Mouse (Mus musculus): ENCODE measurements around the gene Cib1. TPM values are rescaled to one million over a fixed set of nuclear protein-coding genes. Genes with fewer than 3 reads are reported as not detected.

Cib1 gene
- polyA plus RNA-seq, 1 experiment from 2014 or later, result 526 TPM

- Histone ChIP-seq H3K4me3 (ENCODE audit: low read depth, low read length) (peak overlapping the region; percentile 71), H3K36me3 (ENCODE audit: control insufficient read depth, insufficient read depth) (peaks cover 36% of the 10 kb centered on the region), H3K9ac (ENCODE audit: low read depth, low read length) (peak overlapping the region; percentile 78), H3K4me2 (replicated peaks; ENCODE audit: low read depth) (peak overlapping the region; percentile 97), H3K4me1 (replicated peaks; ENCODE audit: control insufficient read depth, insufficient read depth, low read length) (peaks cover 4% of the 10 kb centered on the region; the same call in 1 of the 2 replicates), H3K27me3 (replicated peaks; ENCODE audit: control insufficient read depth, insufficient read depth, low read length) (no peaks in the 10 kb centered on the region), H3K9me3 (ENCODE audit: control insufficient read depth) (no peaks in the 10 kb centered on the region), H3K27ac (ENCODE audit: low read depth, low read length) (peak overlapping the region; percentile 84)
- TF ChIP-seq CTCF (IDR thresholded peaks at IDR 0.05; ENCODE audit: low read depth), result no peak
- ATAC-seq, result peak; percentile 48; the same call in 1 of the 2 replicates
- under 1% methylated on average over 23 of the region's 23 CpGs for WGBS
These were observed 37.2 kb upstream of the Cib1 start for GRCm38 (mm10) chr7:80269751-80270255.

GRCm38 (mm10) chr7:80268897-80269750 is 36.5 kb upstream of the Cib1 start, which contains the start of gene Vps33b:
Vps33b (plus strand) TSS chr7:80269649.
- H3K4me2 ChIP-seq (replicated peaks; ENCODE audit: low read depth), result peak within 1 kb of the TSS; percentile 97
- H3K9ac ChIP-seq (ENCODE audit: low read depth, low read length), result peak within 1 kb of the TSS; percentile 78
- H3K4me3 ChIP-seq (ENCODE audit: low read depth, low read length), result peak within 1 kb of the TSS; percentile 71
- H3K9me3 ChIP-seq (ENCODE audit: control insufficient read depth), result no peaks in the 10 kb centered on the region
- WGBS, result 3% methylated on average over 21 of the region's 21 CpGs
- H3K36me3 ChIP-seq (ENCODE audit: control insufficient read depth, insufficient read depth), result peaks cover 35% of the 10 kb centered on the region
- no peak for TF ChIP-seq CTCF (IDR thresholded peaks at IDR 0.05; ENCODE audit: low read depth)
- peaks cover 4% of the 10 kb centered on the region; the same call in 1 of the 2 replicates for H3K4me1 ChIP-seq (replicated peaks; ENCODE audit: control insufficient read depth, insufficient read depth, low read length)
- H3K27me3 ChIP-seq (replicated peaks; ENCODE audit: control insufficient read depth, insufficient read depth, low read length), result no peaks in the 10 kb centered on the region
- H3K27ac ChIP-seq (ENCODE audit: low read depth, low read length), result peak within 1 kb of the TSS; percentile 84
- ATAC-seq, result peak; percentile 94

GRCm38 (mm10) chr7:80267764-80268163 is 35.2 kb upstream of the Cib1 start:
- no peaks in the 10 kb centered on the region for H3K9me3 ChIP-seq (ENCODE audit: control insufficient read depth)
- H3K36me3 ChIP-seq (ENCODE audit: control insufficient read depth, insufficient read depth), result peaks cover 22% of the 10 kb centered on the region; the same call in 1 of the 2 replicates
- H3K27ac ChIP-seq (ENCODE audit: low read depth, low read length), result no peak overlapping the region
- ATAC-seq, result no peak
- no peak overlapping the region for H3K9ac ChIP-seq (ENCODE audit: low read depth, low read length)
- H3K4me3 ChIP-seq (ENCODE audit: low read depth, low read length), result no peak overlapping the region
- 78% methylated on average over 1 of the region's 1 CpGs for WGBS
- H3K27me3 ChIP-seq (replicated peaks; ENCODE audit: control insufficient read depth, insufficient read depth, low read length), result no peaks in the 10 kb centered on the region
- H3K4me2 ChIP-seq (replicated peaks; ENCODE audit: low read depth), result no peak overlapping the region
- no peak for TF ChIP-seq CTCF (IDR thresholded peaks at IDR 0.05; ENCODE audit: low read depth)
- peaks cover 4% of the 10 kb centered on the region; the same call in 1 of the 2 replicates for H3K4me1 ChIP-seq (replicated peaks; ENCODE audit: control insufficient read depth, insufficient read depth, low read length)

GRCm38 (mm10) chr7:80264606-80265005 is 32.0 kb upstream of the Cib1 start:
- Histone ChIP-seq H3K9me3 (ENCODE audit: control insufficient read depth) (no peaks in the 10 kb centered on the region), H3K36me3 (ENCODE audit: control insufficient read depth, insufficient read depth) (peaks cover 20% of the 10 kb centered on the region; the same call in 1 of the 2 replicates), H3K9ac (ENCODE audit: low read depth, low read length) (no peak overlapping the region), H3K4me2 (replicated peaks; ENCODE audit: low read depth) (no peak overlapping the region), H3K4me1 (replicated peaks; ENCODE audit: control insufficient read depth, insufficient read depth, low read length) (peaks cover 6% of the 10 kb centered on the region; the same call in 1 of the 2 replicates), H3K27ac (ENCODE audit: low read depth, low read length) (no peak overlapping the region), H3K4me3 (ENCODE audit: low read depth, low read length) (no peak overlapping the region), H3K27me3 (replicated peaks; ENCODE audit: control insufficient read depth, insufficient read depth, low read length) (no peaks in the 10 kb centered on the region)
- ATAC-seq, result no peak
- 93% methylated on average over 12 of the region's 12 CpGs for WGBS
- no peak for TF ChIP-seq CTCF (IDR thresholded peaks at IDR 0.05; ENCODE audit: low read depth)

- H3K9me3 ChIP-seq (ENCODE audit: control insufficient read depth), result no peaks in the 10 kb centered on the region
- H3K4me1 ChIP-seq (replicated peaks; ENCODE audit: control insufficient read depth, insufficient read depth, low read length), result peaks cover 6% of the 10 kb centered on the region; the same call in 1 of the 2 replicates
- peak overlapping the region; percentile 75 for H3K9ac ChIP-seq (ENCODE audit: low read depth, low read length)
- H3K27me3 ChIP-seq (replicated peaks; ENCODE audit: control insufficient read depth, insufficient read depth, low read length), result no peaks in the 10 kb centered on the region
- under 1% methylated on average over 30 of the region's 32 CpGs for WGBS
- TF ChIP-seq CTCF (IDR thresholded peaks at IDR 0.05; ENCODE audit: low read depth), result no peak
- peak overlapping the region; percentile 76 for H3K27ac ChIP-seq (ENCODE audit: low read depth, low read length)
- peak; percentile 49 for ATAC-seq
- peak overlapping the region; percentile 74 for H3K4me3 ChIP-seq (ENCODE audit: low read depth, low read length)
- peak overlapping the region; percentile 79 for H3K4me2 ChIP-seq (replicated peaks; ENCODE audit: low read depth)
- H3K36me3 ChIP-seq (ENCODE audit: control insufficient read depth, insufficient read depth), result peaks cover 14% of the 10 kb centered on the region; the same call in 1 of the 2 replicates
These were observed 28.9 kb upstream of the Cib1 start for GRCm38 (mm10) chr7:80261372-80261990.

All from intestine, postnatal 0 days (tissue).